Mouse (Mus musculus) liver, adult 2 months (tissue): Measurements from ENCODE around the gene Gsdmc4.

Experiments used
- CTCF ChIP-seq: fragments of 200-500 bp; IDR thresholded peaks from 2 replicates; pipeline ENCODE4 v1.5.1; 2011; ENCODE audit warnings: low read depth, low read length, control low read depth
- POLR2A ChIP-seq: fragments of 200-500 bp; IDR thresholded peaks from 2 replicates; pipeline ENCODE4 v1.6.1; 2011; ENCODE audit warnings: low read length, control low read depth; ENCODE audit not compliant: insufficient read depth; ENCODE audit errors: extremely low read depth

DNA sequence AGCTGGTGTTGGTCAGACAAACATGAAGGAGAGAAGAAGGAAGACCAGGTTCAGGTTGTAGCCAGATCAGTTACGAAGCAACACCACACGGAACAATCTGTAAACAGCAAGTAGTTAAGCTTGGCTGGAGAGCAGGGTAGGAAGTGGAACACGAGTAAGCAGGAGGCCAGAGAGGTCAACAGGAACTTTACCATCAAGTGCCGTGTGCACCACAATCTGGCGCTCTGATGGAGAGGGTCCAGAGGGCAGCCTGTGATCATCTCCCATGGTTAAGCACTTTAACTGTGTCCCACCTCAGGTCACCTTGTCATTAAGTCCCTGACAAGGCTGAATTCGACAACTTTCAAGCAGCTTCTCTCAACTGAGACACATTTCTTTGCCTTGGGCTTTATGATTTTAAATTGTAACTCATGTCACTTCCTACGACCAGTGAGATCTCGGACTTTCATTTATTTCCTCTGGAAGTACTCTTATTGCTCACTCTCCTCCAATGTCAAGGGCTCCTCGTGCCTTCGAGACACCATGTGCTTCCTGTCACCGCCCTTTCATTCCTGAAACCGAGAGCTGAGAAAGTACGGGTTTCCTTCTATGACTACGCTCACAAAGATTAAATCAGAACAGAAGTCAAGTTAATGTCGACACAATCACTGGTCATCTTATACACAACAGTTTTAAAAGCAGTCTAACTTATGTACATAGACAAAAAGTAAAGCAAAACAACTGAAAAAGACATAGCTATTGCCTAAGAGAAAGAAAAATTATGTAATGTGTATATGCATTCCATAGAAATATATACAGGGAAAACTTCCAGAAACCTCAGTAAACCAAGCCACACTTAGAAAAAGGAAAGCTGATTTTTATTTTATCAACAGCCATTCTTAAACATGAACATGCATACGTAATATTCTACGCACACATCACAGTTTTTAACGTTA, 18.3 kb upstream of the Gsdmc4 start:
- TF ChIP-seq POLR2A (no peak), CTCF (no peak)
